Mouse (Mus musculus) CH12F3 (cell line): ENCODE results near the gene Mkrn2os.
"Not testable (repeated sequence)": the region's sequence is repeated elsewhere in the genome, so short reads cannot be mapped to it uniquely, and the experiment has no call there.

Experiments used
- in situ Hi-C: fragments of 300-500 bp; cut with MboI; formaldehyde crosslinking; loops from 2 replicates; pipeline ENCODE4 v1.14.3; 2020; ENCODE audit warnings: low sequenced_read_pairs

Mkrn2os gene

GRCm38 (mm10) chr6:115592458-115592857, at the start of gene Mkrn2os:
Gene Mkrn2os, minus strand, starts transcription at chr6:115592576.
- in situ Hi-C loops, result no loop called here

DNA sequence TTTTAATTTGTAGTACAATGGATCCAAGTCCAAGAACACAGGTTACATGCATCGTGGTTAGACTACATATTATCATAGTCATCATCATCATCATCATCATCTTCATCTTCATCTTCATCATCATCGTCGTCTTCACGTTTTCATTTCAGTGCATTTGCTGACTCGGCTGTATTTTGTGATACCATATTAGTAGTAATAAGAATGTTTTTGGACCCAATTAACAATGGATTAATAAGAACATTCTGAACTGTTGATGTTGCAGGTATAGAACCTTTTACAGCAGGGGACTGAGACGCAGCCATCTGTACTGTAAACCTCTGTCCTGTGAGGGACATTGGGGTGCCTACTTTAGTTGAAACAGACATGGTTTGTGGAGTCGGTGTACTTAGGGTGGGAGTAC, 45.8 kb upstream of the Mkrn2os start:
- in situ Hi-C loops, result not testable (repeated sequence)

GRCm38 (mm10) chr6:115634015-115634414, 41.6 kb upstream of the Mkrn2os start:
- in situ Hi-C loops, result no loop called here

- in situ Hi-C loops, result no loop called here
Observed at GRCm38 (mm10) chr6:115631056-115631795, 38.9 kb upstream of the Mkrn2os start.

- in situ Hi-C loops, result no loop called here
Observed at GRCm38 (mm10) chr6:115626121-115626520, 33.7 kb upstream of the Mkrn2os start.

DNA sequence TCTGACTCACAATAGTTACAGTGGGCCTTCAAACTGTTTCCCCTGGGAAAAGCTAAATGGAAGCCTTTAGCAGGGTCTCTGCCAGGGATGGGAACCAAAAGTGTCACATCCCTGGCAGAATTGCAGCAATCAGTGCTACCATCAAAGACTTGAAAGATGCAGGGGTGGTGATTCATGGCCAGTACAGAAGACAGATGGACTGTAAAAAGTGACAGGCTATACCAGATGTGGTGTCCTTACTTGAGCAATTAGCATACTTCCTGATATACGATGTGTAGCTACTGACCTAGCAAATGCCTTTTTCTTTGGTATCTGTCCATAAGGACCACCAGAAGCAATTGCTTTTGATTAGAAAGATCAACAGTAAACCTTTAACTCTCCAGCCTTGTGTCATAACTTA, 28.6 kb upstream of the Mkrn2os start:
- in situ Hi-C loops, result no loop called here

DNA sequence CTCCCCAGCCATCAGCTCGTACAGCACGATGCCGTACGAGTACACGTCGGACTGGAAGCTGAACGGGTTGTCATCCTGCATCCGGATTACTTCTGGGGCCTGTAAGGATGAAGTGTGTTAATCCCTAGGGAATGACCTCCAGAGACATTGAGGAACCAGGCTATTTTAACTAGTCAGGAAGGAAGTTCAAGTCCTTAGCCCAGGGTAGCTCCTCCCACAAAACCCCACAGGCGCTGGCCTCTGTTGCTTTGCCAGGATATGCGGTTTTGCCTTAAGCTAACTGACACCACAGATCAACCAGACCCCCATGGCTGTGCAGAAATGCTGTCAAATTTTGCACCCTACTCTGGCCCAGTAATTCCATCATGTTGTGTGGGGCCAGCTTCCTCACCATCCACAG, 27.4 kb upstream of the Mkrn2os start:
- in situ Hi-C loops, result no loop called here

DNA sequence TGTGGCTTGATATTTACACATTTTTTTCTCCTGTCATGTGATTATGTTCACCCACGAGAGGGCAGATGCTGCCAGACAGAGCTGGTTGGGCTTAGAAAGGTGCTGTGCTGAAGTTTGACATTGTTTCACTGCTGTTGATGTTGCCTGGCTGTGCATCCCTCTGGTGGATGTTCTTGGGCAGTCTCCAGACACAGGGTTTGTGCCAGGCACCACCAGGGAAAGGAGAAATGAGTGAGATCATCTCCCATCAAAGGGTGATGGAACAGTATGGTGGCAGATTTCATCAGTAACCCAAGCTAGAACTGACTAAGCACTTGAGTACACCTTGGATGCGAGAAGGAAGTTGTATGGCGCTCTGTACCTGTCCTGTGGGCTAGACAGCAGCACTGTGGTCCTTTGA, 23.6 kb upstream of the Mkrn2os start:
- in situ Hi-C loops, result no loop called here

DNA sequence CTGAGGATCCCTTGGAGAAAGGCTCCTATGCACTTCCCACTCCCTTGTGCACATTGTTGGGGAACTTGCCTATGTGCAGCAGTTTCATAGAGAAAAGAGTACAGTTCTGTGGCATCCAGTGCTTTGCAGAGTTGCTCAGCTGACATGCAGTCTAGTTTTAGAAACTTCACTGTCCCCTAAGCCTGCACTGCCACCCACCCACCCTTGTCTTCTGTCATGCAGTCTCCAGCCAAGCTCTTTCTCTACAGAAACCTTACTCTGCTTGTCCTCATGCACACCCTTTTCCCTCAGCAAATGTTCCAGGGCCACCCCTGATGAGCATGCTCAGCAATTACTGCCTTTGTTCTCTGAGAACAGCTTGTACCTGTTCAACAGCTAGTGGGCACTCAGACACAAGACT, 21.4 kb upstream of the Mkrn2os start:
- in situ Hi-C loops, result no loop called here

DNA sequence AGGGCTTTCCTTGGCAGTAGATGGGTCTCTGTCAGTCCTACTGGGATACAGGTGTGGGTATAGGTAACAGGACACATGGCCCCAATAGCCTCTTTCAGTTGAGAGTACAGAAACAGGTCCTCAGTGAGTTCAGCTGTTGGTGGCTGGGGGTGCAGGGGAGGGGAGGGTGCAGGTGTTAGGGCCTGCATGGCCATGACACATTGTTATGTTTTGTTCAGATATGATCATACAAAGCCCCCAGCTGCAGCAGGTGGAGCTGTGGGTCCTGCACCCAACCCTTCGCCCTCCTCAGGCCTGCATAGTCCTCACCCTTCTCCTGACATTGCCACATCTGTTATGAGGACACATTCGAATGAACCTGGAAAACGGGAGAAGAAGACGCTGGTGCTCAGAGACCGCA, 17.9 kb upstream of the Mkrn2os start:
- in situ Hi-C loops, result no loop called here

DNA sequence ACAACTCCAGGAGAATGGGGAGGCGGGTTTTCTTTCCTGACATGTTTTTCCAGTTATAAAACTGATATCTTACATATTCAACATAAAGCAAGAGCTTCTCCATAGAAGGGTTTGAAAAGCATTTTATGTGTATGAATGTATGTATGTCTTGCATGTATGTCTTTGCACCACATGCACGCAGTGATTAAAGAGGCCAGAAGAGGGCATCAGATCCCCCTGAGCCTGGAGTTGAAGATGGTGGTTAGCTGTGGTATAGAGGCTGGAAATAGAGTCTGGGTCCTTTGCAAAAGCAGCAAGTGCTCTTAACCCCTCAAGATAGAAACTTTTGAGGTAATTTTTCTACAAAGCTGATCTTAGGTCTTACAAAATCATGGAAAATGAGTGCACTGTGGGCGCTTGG, 16.7 kb upstream of the Mkrn2os start:
- in situ Hi-C loops, result no loop called here

- in situ Hi-C loops, result no loop called here
Observed at GRCm38 (mm10) chr6:115607429-115607828, 15.1 kb upstream of the Mkrn2os start.

GRCm38 (mm10) chr6:115606461-115606860, 14.1 kb upstream of the Mkrn2os start:
- in situ Hi-C loops, result no loop called here

- in situ Hi-C loops, result no loop called here
Observed at GRCm38 (mm10) chr6:115601715-115602523, 9.5 kb upstream of the Mkrn2os start, which contains the start of gene Mkrn2. Gene Mkrn2, plus strand, starts transcription at chr6:115601902.

GRCm38 (mm10) chr6:115601322-115601714, 8.9 kb upstream of the Mkrn2os start:
- in situ Hi-C loops, result no loop called here

GRCm38 (mm10) chr6:115595667-115596066, 3.3 kb upstream of the Mkrn2os start:
- in situ Hi-C loops, result no loop called here

DNA sequence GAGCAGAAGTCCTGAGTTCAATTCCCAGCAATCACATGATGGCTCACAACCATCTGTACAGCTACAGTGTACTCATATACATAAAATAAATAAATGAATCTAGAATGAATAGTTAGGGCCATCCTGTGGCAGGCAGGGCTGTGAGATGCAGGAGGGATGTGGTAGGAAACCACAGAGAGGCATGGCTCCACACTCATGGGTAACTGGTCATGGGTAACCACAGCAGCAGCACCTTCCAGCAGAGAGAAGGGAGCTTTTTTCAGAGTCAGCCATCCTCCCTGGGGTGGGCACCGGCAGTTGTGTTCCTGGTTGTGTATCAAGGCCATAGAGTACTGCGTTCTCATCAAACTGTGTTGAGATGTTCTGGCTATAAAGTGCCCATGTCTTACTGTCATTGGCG, 2.1 kb upstream of the Mkrn2os start:
- in situ Hi-C loops, result no loop called here

GRCm38 (mm10) chr6:115593252-115593651, 876 bp upstream of the Mkrn2os start:
- in situ Hi-C loops, result no loop called here

- in situ Hi-C loops, result no loop called here
Observed at GRCm38 (mm10) chr6:115591692-115592359, 550 bp downstream of the Mkrn2os start.

DNA sequence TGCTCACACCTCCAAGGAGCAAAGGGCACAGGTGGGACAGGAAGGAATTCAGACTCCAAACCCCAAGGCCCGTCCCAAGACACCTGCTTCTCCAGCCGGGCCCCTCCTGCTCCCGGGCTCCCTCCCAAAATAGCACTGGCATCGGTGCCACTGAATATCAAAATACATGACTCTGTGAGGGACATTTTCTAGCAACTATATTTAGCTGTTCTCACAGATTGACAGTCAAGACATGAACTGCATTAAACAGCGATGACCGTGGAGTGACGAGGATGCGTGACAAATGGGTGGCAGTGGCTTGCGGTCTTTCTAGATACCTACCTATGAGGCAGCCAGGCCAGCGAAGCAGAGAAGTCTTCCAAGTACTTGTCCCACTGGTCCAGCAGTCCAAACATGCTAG, 6.1 kb downstream of the Mkrn2os start:
- in situ Hi-C loops, result no loop called here

DNA sequence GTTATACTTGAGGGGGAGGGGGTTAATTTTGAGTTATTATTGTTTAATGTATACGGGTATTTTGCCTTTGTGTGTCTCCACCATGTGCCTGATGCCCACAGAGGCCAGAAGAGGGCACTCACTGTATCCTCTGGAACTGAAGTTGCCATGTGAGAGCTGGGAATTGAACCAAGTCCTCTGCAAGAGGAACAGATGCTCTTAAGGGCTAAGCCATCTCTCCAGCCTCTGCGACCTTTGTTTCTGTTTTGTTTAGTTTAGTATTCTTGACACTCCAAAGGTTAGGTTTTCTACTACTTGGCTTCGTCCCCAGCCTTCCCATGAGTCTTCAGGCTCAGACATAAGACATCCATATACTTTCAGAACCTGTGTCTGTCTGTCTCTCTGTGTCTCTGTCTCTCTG, 8.2 kb downstream of the Mkrn2os start:
- in situ Hi-C loops, result no loop called here
